Mouse (Mus musculus) B cell, adult (primary cell): Measurements from ENCODE around the gene Olfr1532-ps1. TPM values are rescaled to one million over a fixed set of nuclear protein-coding genes. Genes with fewer than 3 reads are reported as not detected.

Experiments
- total RNA-seq: library from RNA; stranded (reverse); gene quantifications from 4 replicates; pipeline ENCODE4 v1.2.4, GENCODE M21; 2023; ENCODE audit not compliant: inconsistent age

Gene Olfr1532-ps1
- total RNA-seq: not detected in 4 replicates

GRCm38 (mm10) chr7:106907676-106908075 lies at the start of gene Olfr1532-ps1:
Olfr1532-ps1 (plus strand) TSS chr7:106908001.

GRCm38 (mm10) chr7:106862885-106863284 lies 44.9 kb upstream of the Olfr1532-ps1 start, which contains the start of gene Olfr704:
Olfr704 (plus strand) TSS chr7:106863185.

GRCm38 (mm10) chr7:106876791-106877190 lies 31.0 kb upstream of the Olfr1532-ps1 start, which contains the start of gene Olfr705:
Olfr705 (minus strand) TSS chr7:106876891.

GRCm38 (mm10) chr7:106888062-106888461 lies 19.7 kb upstream of the Olfr1532-ps1 start, which contains the start of gene Olfr706:
Olfr706 (minus strand) TSS chr7:106888162.

GRCm38 (mm10) chr7:106901141-106901540 lies 6.7 kb upstream of the Olfr1532-ps1 start, which contains the start of gene Olfr707:
Olfr707 (minus strand) TSS chr7:106901241.

GRCm38 (mm10) chr7:106932119-106932518 lies 24.3 kb downstream of the Olfr1532-ps1 start, which contains the start of gene Olfr709-ps1:
Olfr709-ps1 (minus strand) TSS chr7:106932219.

GRCm38 (mm10) chr7:106948212-106948611 lies 40.4 kb downstream of the Olfr1532-ps1 start, which contains the start of gene Olfr710:
Olfr710 (minus strand) TSS chr7:106948312.

GRCm38 (mm10) chr7:106963837-106964236 lies 56.0 kb downstream of the Olfr1532-ps1 start, which contains the start of gene Olfr6:
Olfr6 (minus strand) TSS chr7:106963937.

Other genes starting within 250 kb of the Olfr1532-ps1 start
- gene Olfr693, start 227.4 kb upstream of the Olfr1532-ps1 start, total RNA-seq: not detected in 4 replicates
- not detected in 4 replicates for gene Olfr694, start 216.2 kb upstream of the Olfr1532-ps1 start, total RNA-seq
- gene Olfr695, start 191.6 kb upstream of the Olfr1532-ps1 start, total RNA-seq: not detected in 4 replicates
- gene Olfr697, start 165.6 kb upstream of the Olfr1532-ps1 start, total RNA-seq: not detected in 4 replicates
- gene Olfr698, start 152.6 kb upstream of the Olfr1532-ps1 start, total RNA-seq: not detected in 4 replicates
- not detected in 4 replicates for gene Olfr699, start 114.8 kb upstream of the Olfr1532-ps1 start, total RNA-seq
- not detected in 4 replicates for gene Olfr700, start 99.2 kb upstream of the Olfr1532-ps1 start, total RNA-seq
- not detected in 4 replicates for gene Olfr701, start 93.9 kb upstream of the Olfr1532-ps1 start, total RNA-seq
- not detected in 4 replicates for gene Olfr702, start 74.1 kb upstream of the Olfr1532-ps1 start, total RNA-seq
- gene Olfr703, start 64.6 kb upstream of the Olfr1532-ps1 start, total RNA-seq: not detected in 4 replicates
- not detected in 4 replicates for gene Olfr704, start 44.8 kb upstream of the Olfr1532-ps1 start, total RNA-seq
- not detected in 4 replicates for gene Olfr705, start 31.1 kb upstream of the Olfr1532-ps1 start, total RNA-seq
- not detected in 4 replicates for gene Olfr706, start 19.8 kb upstream of the Olfr1532-ps1 start, total RNA-seq
- gene Olfr707, start 6.8 kb upstream of the Olfr1532-ps1 start, total RNA-seq: not detected in 4 replicates
- gene Olfr709-ps1, start 24.2 kb downstream of the Olfr1532-ps1 start, total RNA-seq: 0.12 TPM in 1 of 4 replicates, not detected in the others
- not detected in 4 replicates for gene Olfr710, start 40.3 kb downstream of the Olfr1532-ps1 start, total RNA-seq
- gene Olfr6, start 55.9 kb downstream of the Olfr1532-ps1 start, total RNA-seq: not detected in 4 replicates
- not detected in 4 replicates for gene Olfr711, start 67.5 kb downstream of the Olfr1532-ps1 start, total RNA-seq
- gene Olfr2, start 98.1 kb downstream of the Olfr1532-ps1 start, total RNA-seq: not detected in 4 replicates
- not detected in 4 replicates for gene Olfr713, start 123.2 kb downstream of the Olfr1532-ps1 start, total RNA-seq
- gene Olfr714, start 163.0 kb downstream of the Olfr1532-ps1 start, total RNA-seq: not detected in 4 replicates
- gene Olfr17, start 185.2 kb downstream of the Olfr1532-ps1 start, total RNA-seq: not detected in 4 replicates
- not detected in 4 replicates for gene Olfr715b, start 202.4 kb downstream of the Olfr1532-ps1 start, total RNA-seq
- not detected in 4 replicates for gene Olfr715, start 223.1 kb downstream of the Olfr1532-ps1 start, total RNA-seq
- not detected in 4 replicates for gene Olfr716, start 230.3 kb downstream of the Olfr1532-ps1 start, total RNA-seq